Mouse (Mus musculus) T-cell, adult 2 months (primary cell): ENCODE results near the gene Hinfp.
"Not testable (repeated sequence)": the region's sequence is repeated elsewhere in the genome, so short reads cannot be mapped to it uniquely, and the experiment has no call there.

Source experiments
- DNase-seq: peaks from one replicate; pipeline ENCODE4 v3.0.0; 2022; ENCODE audit warnings: low spot score

Hinfp gene

DNA sequence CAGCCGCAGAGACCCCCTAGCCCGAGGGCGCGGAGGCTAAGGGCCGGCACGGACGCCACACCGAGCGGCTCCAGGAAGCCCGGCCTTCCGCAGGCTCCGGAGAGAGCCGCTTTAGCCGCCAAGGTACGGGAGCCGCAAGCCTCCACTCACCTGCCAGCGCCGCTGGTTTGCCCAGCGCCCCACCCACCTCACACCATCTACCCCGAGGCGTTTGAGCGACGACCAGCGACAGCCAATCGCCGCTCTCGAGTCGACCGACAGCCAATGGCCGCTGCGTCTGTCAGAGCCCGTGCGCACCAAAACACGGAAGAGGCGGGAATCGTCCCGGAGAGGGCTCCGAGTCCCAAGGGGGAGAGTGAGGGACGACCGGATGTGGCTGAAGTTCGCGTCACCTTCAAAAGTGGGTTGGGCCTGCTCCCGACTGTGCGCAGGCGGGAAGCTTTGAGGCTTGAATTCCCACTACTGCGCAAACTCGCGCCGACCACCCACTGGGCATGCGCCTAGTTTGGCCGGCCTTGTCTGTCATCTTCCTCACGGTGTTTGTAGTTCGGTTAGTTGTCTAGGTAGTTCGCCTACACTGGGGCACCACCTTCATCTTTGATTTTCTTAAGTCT lies at the start of gene Hinfp:
Gene Hinfp, minus strand, starts transcription at position 206 of the 614 bp plus-strand sequence.
- peak; percentile 99 for DNase-seq

DNA sequence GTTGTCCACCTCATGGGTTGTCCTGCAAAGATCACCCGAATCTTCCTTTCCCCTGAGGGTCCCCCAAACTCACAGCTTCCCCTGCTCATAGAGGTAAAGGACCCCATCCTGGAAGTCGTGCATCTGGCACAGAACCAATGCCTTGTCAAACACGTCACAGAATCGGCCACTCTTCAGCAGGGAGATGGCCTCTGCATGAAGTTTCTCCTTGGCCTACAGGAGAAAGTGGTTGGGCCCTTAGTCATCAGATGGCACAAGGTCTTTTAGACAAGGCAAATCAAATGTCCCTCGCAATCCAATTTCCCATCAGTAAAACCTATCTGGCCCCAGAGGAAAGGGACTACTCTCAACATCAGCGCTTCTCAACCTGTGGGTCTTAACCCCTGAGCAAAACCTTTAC lies 47.7 kb upstream of the Hinfp start:
- DNase-seq: no peak

DNA sequence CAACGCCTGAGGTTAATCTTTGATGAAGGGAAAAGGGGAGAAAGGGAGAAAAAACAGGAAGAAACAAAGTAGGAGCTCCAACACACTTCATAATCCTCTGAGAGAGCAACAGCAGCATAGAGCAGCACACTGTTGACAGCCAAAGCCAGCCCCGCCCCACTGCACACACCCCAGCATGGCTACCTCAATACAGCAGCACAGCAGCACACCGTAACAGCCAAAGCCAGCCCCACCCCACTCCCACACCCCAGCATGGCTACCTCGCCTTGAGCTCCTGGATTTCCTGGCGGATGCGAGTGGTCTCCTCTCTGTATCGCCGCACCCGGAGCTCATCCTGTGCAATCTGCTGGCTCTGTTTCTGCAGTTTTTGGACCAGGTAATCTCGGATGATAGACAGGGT lies 46.9 kb upstream of the Hinfp start:
- no peak for DNase-seq

DNA sequence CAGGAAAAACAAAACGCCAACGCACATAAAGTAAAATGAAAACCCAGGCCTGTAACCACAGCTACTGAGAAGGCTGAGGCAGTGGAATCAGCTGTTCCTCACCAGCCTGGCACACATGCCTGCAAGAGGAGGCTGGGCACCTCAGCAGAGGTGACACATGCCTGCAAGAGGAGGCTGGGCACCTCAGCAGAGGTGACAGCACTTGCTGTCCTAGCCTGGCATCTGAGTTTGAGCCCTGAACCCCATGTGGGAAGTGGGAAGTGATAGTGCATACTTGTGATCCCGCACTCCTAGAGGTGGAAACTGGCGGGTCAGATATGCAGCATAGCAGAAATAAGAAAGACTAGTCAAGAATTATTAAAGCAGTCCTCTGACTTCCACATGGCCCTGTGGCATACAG lies 45.9 kb upstream of the Hinfp start:
- DNase-seq: no peak

DNA sequence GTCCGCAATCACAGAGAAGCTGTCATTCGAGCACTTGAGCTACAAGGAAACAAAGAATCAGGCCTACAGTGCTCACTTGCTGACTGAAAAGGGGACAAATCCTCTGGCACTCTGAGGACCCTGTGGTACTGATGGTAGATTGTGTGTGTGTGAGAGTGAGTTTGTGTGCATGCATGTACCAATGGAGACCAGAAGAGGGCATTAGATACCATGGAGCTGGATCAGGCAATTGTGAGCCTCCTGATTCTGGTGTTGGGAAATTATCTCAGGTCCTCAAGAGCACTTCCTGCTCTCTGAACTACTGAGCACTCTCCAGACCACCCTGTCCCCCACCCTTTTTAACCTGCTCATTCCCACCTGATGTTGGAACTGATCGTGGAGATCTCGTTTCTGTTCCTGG lies 43.1 kb upstream of the Hinfp start:
- DNase-seq: no peak

DNA sequence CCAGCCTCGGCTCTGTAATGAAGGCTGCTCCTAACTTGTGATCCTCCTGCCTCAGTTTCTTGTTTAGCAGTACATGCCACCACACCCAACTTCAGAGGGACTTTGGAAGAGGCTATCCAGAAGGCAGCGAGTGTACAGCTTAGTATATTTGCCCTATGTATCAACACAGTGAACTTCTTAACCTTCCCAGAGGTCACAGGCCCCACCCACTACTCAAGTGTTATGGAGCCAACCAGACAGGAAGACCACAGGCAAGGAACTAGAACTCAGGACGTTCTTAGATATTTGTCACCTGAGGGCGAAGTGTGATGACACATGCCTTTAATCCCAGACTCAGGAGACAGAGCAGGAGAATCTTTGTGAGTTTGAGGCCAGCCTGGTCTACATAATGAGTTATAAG lies 42.1 kb upstream of the Hinfp start:
- no peak for DNase-seq

DNA sequence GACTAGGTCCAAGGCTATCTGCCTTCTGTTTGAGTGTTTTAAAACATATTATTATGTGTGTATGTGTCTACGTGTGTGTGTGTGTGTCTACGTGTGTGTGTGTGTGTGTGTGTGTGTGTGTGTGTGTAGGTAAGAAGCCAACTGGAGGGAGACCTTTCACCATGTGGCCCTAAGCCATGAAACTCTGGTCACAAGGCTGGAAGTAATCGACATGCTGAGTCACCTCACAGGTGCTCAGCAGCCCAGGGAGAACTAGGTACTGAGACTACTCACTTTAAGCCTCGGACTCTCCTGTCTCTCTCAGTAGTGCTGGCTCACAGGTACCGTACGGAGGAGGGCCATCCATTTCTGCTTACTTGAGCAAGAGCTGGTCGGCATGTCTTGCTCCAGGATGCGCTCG lies 41.7 kb upstream of the Hinfp start:
- no peak for DNase-seq

DNA sequence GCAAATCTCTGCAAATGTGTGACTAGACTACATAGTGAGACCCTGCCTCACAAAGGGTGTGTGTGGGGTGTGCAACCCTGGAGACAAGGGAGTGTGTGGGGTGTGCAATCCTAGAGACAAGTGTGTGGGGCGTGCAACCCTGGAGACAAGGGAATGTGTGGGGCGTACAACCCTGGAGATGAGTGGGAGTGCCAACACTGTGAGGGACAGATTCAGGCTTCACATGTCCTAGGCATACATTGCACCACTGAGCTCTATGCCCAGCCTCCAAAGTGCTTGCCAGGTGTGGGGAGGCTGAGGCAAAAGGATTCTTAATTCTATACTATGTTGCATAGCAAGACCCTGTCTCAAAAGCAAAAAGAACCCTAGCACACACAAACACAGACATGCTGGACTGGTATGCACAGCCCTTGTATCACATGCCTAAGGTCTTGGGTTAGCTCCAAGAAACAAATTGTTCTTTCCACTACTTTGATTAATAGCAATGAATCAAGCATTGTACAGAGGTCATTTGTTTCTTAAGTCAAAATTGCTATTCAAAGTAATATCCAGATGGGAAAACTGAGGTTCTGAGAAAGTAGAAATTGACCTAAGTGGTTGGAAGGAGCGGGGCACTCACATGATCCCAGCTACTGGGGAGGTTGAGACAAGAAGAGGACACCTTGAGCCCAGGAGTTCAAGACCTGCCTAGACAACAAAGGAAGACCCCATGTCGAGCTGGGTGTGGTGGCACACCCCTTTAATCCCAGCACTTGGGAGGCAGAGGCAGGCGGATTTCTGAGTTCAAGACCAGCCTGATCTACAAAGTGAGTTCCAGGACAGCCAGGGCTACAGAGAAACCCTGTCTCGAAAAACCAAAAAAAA lies 40.3 kb upstream of the Hinfp start:
- no peak for DNase-seq

DNA sequence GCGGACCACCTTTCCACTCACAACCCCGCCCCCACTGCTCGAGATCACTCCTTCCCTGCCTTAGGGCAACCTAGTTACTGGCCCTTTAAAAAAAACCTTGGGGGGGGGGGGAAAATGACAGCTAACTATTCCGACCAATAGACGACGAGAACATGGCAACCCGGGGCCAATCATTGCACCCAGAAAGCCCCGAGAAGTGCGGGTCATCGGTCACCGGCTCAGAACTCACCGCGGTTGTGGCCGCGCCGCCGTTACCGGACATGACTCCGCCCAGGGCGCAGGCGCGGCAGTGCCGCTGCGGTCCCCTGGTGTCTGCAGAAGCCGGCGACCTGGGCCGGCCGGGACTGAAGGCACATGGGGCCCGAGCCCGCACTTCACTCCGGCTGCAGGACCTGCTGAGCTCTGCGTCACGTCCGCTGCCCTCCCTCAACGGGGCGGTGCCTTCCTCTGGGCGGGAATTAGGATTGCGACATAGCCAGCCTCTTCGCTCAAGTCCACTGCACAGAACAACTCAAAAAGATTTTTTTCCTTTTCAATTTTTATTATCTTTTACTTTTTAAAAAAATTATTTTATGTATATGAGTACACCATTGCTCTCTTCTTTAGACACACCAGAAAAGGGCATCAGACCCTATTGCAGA lies 38.4 kb upstream of the Hinfp start, which contains the start of gene Hmbs:
Gene Hmbs, minus strand, starts transcription at position 448 of the 641 bp plus-strand sequence.
- peak; percentile 87 for DNase-seq

DNA sequence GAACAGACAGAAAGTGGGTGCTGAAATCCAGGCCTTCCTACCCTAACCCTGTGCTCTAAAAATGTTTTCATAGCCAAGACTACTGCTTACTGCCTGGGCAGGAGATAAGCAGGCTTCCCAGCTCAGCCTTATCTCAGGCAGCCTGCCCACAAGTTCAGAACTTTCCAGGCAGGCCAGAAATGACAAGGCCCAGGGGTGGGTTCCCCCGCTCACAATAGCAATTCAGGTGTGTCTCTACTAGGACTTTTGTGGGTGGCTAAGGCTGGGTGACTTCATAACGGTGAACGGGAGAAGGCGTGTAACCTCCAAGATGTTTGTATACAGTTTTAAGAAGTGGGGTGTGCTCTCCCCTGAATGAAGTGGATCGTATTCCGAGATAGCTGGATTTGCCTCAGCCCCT lies 37.8 kb upstream of the Hinfp start:
- DNase-seq: no peak

DNA sequence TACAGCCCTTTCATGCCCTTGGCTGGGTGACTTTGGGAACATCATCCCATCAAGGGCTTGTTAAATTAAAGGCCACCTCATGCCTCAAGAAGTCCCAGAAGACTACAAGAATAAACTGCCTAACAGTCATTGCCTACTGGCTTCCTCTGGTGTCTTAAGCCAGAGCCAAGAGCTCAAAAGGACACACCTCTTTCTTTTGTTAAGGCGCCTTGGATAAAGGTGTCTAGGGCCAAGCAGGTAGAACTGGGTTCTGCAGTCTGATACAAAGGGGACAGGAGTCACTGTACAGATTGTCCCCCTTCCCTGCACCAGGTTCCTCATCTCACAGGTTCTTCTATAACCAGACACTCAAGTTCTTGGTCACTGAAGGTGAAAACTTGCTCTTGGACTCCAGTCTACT lies 37.1 kb upstream of the Hinfp start:
- DNase-seq: no peak

DNA sequence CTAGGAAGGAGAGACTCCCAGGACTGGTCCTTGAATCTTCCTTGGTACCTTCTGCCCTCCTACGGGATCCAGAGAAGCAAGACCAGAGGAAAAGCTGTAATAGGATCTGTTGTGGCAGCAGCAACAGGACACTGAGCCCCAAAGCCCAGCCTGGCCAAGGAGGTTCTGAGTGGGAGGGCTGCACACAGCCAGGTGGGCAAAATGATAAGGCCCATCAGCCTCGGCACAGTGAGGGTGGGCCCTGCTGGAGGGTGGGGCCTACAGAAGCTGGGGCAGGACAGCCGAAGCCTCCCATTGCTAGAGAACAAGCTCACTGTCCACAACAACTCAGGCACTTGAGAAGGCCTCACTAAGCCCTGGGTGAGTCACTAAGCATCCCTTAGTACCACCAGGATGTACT lies 36.7 kb upstream of the Hinfp start:
- DNase-seq: no peak

DNA sequence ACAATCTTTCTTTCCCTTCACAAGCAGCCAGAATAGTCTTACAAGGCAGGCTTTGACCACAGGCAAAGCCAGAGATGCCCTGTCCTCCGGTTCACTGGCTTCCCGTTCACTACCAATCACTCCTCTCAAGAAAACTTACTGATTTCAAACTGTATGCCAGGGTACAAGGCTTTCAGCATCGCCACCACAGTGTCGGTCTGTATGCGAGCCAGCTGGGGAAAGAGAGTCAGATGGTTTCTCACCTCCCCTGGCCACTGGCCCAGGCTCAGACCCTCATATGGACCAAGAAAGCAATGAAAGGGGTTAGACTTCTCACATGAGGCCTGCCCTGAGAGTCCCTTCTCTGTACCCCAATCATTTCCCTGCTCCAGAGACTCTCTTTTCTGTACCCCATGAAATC lies 36.0 kb upstream of the Hinfp start:
- no peak for DNase-seq

DNA sequence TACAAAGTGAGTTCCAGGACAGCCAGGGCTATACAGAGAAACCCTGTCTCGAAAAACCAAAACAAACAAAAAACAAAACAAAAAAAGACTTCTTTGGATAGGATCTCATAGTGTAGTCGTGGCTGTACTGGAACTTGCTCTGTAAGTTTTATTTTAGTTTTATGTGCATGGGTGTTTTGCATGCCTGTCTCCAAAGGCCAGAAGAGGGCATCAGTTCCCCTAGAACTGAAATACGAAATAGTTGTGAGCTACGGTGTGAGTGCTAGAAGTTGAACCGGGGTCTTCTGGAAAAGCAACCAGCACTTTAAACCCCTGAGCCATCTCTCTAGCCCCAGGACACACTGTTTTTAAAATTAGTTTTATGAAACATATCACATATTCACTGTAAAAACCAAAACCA lies 33.1 kb upstream of the Hinfp start:
- DNase-seq: no peak

DNA sequence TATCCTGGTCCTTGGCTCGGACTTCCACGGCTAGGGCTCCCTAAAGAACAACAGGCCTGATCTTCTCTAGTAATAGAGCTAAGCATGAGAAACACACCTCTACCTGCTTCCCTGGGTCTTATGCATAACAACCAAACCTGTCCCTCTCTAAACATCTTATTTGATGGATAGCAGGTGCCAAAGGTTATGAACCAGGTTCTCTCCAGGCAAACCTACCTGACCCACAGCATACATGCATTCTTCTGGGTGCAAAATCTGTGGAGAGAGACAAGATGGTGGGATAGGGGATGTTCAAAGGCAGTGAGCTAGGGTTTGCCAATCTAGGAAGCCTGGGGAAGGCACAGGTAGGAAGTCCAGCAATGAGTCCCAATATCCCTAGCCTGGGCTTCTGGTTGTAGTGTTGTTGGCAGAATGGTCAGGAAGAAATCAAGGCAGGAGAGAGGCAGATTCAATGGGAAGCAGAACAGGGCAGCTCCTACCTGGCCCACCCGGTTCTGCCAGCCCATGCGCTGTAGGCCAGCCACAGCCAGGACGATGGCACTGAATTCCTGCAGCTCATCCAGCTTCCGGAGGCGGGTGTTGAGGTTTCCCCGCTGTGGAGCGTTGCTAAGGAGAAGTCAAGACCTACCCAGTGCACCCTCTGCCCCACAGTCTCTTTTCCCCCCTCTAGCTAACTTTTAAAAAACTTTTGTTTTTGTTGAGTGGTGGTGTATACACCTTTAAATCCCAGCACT lies 32.1 kb upstream of the Hinfp start:
- DNase-seq: no peak

DNA sequence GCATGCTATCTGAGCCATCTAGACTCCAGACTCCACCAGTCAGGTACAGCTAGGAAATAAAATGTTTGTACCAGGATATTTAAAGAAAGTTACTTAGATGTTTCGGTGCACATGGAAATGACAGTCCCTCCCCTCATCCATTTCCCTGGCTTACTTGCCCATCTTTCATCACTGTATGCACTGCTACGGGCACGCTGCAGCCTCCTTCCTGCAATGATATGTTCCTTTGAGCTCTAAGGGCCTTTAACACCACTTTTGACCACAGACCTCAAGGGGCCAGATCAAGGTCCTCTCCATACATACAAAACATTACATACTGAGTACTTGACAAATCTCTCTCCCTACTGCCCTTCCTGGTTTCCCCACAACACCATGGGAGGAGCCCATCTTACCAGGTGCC lies 31.5 kb upstream of the Hinfp start:
- no peak for DNase-seq

DNA sequence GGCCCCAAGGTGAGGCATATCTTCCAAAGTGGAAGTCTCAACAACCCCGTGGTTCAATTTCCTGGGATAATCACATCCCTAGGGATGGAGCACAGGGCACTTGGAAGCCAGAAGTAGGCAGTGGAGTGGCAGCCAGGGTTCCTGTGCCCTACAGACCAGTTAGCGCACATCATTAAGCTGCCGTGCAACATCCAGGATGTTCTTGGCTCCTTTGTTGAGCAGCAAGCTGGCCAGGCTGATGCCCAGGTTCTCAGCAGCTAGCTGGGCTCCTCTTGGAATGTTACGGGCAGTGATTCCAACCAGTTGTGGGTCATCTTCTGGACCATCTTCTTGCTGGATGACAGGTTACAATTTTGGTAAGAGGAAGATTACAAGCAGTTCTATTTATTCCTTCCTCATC lies 31.0 kb upstream of the Hinfp start:
- DNase-seq: not testable (repeated sequence)

DNA sequence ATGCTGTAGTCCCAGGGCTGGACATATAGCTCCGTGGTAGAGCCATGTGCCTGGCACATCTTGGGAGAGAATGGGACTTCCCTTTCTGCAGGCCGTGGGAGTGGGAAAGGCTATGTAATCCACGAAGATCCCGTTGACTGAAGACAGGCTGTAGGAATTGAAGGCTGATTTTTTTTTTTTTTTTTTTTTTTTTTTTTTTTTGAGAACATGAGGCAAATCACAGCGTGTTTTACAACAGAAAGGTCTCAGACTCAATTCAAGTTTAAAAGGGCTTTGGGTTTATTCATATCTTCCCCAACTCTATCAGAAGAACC lies 30.6 kb upstream of the Hinfp start:
- no peak for DNase-seq

DNA sequence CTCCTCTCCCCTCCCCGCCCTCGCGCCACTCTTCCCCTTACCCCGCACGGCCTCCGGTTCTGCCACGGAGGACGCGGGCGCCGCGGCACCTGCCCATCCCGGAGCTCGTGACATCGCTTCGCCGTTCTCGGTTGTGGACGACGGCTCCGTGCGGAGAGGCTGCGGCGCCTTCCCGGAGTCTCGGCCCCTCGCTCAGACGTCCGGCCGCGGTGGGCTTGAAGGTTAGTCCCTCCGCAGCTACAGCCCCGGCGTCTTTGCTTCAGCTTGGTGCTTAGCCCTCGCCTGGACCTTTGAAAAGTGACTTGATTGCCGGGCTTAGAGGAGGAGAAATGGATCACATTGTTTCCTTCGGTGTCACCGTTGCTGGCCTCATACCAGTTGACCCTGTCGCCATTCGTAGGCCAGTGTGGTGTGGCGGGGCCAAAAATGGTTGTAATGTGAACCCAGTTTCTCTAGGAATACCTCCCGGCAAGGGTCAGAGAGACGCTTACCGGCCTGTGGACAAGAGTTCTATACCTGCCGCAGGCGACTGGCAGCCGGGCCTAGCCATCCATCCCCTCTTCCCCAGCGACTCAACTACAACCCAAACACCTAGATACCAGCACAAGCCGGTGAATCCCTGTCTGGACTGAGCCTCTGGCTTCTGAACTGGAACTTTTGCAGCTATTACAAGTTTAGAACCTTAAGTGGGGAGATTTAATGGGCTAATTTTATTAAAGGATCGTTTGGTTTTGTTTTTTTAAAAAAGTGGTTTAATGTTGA lies 30.0 kb upstream of the Hinfp start:
- DNase-seq: no peak

DNA sequence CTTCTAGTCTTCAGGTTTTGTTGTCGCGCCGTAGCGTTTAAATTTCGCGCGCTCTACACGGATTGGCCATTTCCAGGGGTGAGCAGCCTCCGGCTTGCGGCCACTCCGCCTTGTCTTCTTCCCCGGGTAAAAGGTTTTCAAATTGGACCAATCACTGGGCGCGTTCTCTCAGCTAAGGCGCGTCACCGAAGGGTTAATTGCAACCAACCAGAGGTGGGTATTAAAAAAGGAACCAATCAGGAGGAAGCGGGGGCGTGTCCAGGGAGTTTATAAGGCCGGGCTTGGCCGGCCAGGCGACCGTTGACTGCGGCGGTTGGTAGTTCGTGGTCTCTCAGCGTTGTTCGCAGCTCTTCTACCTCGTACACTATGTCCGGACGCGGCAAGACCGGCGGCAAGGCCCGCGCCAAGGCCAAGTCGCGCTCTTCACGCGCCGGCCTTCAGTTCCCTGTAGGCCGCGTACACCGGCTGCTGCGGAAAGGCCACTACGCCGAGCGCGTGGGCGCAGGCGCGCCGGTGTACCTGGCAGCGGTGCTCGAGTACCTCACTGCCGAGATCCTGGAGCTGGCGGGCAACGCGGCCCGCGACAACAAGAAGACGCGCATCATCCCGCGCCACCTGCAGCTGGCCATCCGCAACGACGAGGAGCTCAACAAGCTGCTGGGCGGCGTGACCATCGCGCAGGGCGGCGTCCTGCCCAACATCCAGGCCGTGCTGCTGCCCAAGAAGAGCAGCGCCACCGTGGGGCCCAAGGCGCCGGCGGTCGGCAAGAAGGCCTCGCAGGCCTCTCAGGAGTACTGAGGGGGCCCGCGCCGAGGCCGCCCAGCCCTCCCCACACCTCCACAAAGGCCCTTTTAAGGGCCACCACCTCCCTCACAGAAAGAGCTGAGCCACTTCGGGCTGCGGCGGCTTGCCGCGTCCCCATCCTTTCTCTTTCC lies 29.2 kb upstream of the Hinfp start, which contains the start of gene H2afx:
Gene H2afx, plus strand, starts transcription at position 299 of the 935 bp plus-strand sequence.
- DNase-seq: peak; percentile 99
